Mouse (Mus musculus) C2C12 (cell line): ENCODE measurements around the gene Sdk2.

ENCODE experiments used
- CEBPB ChIP-seq: IDR thresholded peaks from one replicate; pipeline ENCODE4 v1.6.1; 2011; ENCODE audit warnings: low read depth, mild to moderate bottlenecking, control low read depth, moderate library complexity
- CTCF ChIP-seq: IDR thresholded peaks from one replicate; pipeline ENCODE4 v1.5.1; 2011; ENCODE audit not compliant: control insufficient read depth, insufficient read depth, insufficient read length
- MYOD1 ChIP-seq: IDR thresholded peaks from one replicate; pipeline ENCODE4 v1.6.1; 2011; ENCODE audit warnings: low read depth; ENCODE audit not compliant: control insufficient read depth, insufficient read length

GRCm38 (mm10) chr11:113747725-113748380 lies 319.0 kb downstream of the Sdk2 start:
- TF ChIP-seq MYOD1: no peak
- TF ChIP-seq CTCF: no peak
- no peak for TF ChIP-seq CEBPB
